ENCODE assay signal across 13 mouse cellular contexts in genomic region chr15:25710876-25711275, GRCm38 (mm10).
"Had no signal": no experiment of that assay in that cellular context is flagged by ENCODE, and none has a peak within 500 bp of the region (broad histone marks: within the 10 kb centered on the region; RNA-seq: fewer than 3 reads in every experiment).

No protein-coding gene starts in this region.

- DNase-seq: gastrocnemius, postnatal 14 days; gastrocnemius, postnatal 36 days; heart, adult 11 months; heart, adult 2 months; heart, postnatal 14 days; heart, postnatal 36 days; kidney, adult 11 months; kidney, adult 8-10 months; kidney, postnatal 14 days; kidney, postnatal 36 days; layer of hippocampus, adult 9-11 months; liver; liver, embryonic 13.5 days had no signal
